Mouse (Mus musculus): ENCODE data around the gene Gm21637.
"Not testable (repeated sequence)": the region's sequence is repeated elsewhere in the genome, so short reads cannot be mapped to it uniquely, and the experiment has no call there.

Gene Gm21637

GRCm38 (mm10) chrX:31961744-31962143, at the start of gene Gm21637:
Gm21637 (plus strand) TSS chrX:31962044.
- not testable (repeated sequence) for DNase-seq (ENCODE audit: low spot score in 2 of 2)

Measured in spleen, postnatal 4 days (tissue).